In genomic region chr2:35044956-35045355, GRCm38 (mm10) we compare ENCODE assay signal across 10 mouse cellular contexts. TPM values are rescaled to one million over a fixed set of nuclear protein-coding genes. Genes with fewer than 3 reads are reported as not detected.
DNase-seq lines count a peak whose midpoint lies in the region; ATAC-seq lines count a peak whose summit lies in the region.
"Had no signal": no experiment of that assay in that cellular context is flagged by ENCODE, and none has a peak within 500 bp of the region (broad histone marks: within the 10 kb centered on the region; RNA-seq: fewer than 3 reads in every experiment).

No protein-coding gene starts in this region.

- no peak for ATAC-seq in hindbrain, embryonic 12.5 days (ENCODE audit: low FRiP score)
- ATAC-seq in erythroblast, adult 5-6 weeks (replicated peaks; ENCODE audit: low FRiP score, poor library complexity, severe bottlenecking), result peak; percentile 60
- ATAC-seq in neural tube, embryonic 15.5 days (ENCODE audit: low FRiP score), result no peak
- no peak for ATAC-seq in forebrain, embryonic 16.5 days

- H3K27me3 ChIP-seq in hindbrain, embryonic 10.5 days (ENCODE audit: insufficient read depth, poor library complexity, severe bottlenecking), result no peaks in the 10 kb centered on the region
- no peaks in the 10 kb centered on the region for H3K27me3 ChIP-seq in hindbrain, embryonic 12.5 days
- no peaks in the 10 kb centered on the region for H3K27me3 ChIP-seq in neural tube, embryonic 15.5 days (replicated peaks)
- no peaks in the 10 kb centered on the region for H3K27me3 ChIP-seq in forebrain, embryonic 16.5 days (replicated peaks; ENCODE audit: control insufficient read depth, insufficient read depth, low read length)
- H3K27me3 ChIP-seq: embryonic facial prominence, embryonic 13.5 days; limb, embryonic 15.5 days had no signal

- no peak overlapping the region for H3K4me3 ChIP-seq in hindbrain, embryonic 10.5 days
- H3K4me3 ChIP-seq in hindbrain, embryonic 12.5 days, result no peak overlapping the region
- no peak overlapping the region for H3K4me3 ChIP-seq in neural tube, embryonic 15.5 days (replicated peaks)
- no peak overlapping the region for H3K4me3 ChIP-seq in forebrain, embryonic 16.5 days (replicated peaks; ENCODE audit: low read length)
- H3K4me3 ChIP-seq: embryonic facial prominence, embryonic 13.5 days; limb, embryonic 15.5 days had no signal

- H3K9me3 ChIP-seq in hindbrain, embryonic 10.5 days, result peaks cover 12% of the 10 kb centered on the region; the same call in 1 of the 2 replicates
- H3K9me3 ChIP-seq in hindbrain, embryonic 12.5 days (replicated peaks), result peaks cover 5% of the 10 kb centered on the region; the same call in 1 of the 2 replicates
- 0 out of 2 replicates have a peak, but pooled peaks cover 4% of the 10 kb centered on the region for H3K9me3 ChIP-seq in neural tube, embryonic 15.5 days (replicated peaks)
- no peaks in the 10 kb centered on the region; the same call in 1 of the 2 replicates for H3K9me3 ChIP-seq in forebrain, embryonic 16.5 days (ENCODE audit: control insufficient read depth, low read length)
- H3K9me3 ChIP-seq: embryonic facial prominence, embryonic 13.5 days; limb, embryonic 15.5 days had no signal

- no peak overlapping the region for H3K4me2 ChIP-seq in hindbrain, embryonic 12.5 days (replicated peaks)
- H3K4me2 ChIP-seq in neural tube, embryonic 15.5 days, result no peak overlapping the region
- no peak overlapping the region for H3K4me2 ChIP-seq in forebrain, embryonic 16.5 days (ENCODE audit: low read length)
- H3K4me2 ChIP-seq: embryonic facial prominence, embryonic 13.5 days; limb, embryonic 15.5 days had no signal

- no peaks in the 10 kb centered on the region for H3K4me1 ChIP-seq in hindbrain, embryonic 10.5 days (replicated peaks)
- H3K4me1 ChIP-seq in hindbrain, embryonic 12.5 days, result no peaks in the 10 kb centered on the region
- no peaks in the 10 kb centered on the region for H3K4me1 ChIP-seq in neural tube, embryonic 15.5 days
- H3K4me1 ChIP-seq in forebrain, embryonic 16.5 days (replicated peaks; ENCODE audit: control insufficient read depth, insufficient read depth, low read length), result no peaks in the 10 kb centered on the region
- H3K4me1 ChIP-seq: embryonic facial prominence, embryonic 13.5 days; limb, embryonic 15.5 days had no signal

- H3K27ac ChIP-seq in hindbrain, embryonic 10.5 days, result no peak overlapping the region
- H3K27ac ChIP-seq in hindbrain, embryonic 12.5 days, result no peak overlapping the region
- no peak overlapping the region for H3K27ac ChIP-seq in neural tube, embryonic 15.5 days (replicated peaks)
- H3K27ac ChIP-seq in forebrain, embryonic 16.5 days (ENCODE audit: low read length), result no peak overlapping the region
- H3K27ac ChIP-seq: embryonic facial prominence, embryonic 13.5 days; limb, embryonic 15.5 days had no signal

- peak; percentile 6 for DNase-seq in hindbrain, embryonic 10.5 days (ENCODE audit: low spot score)
- peak; percentile 34 to 46 for DNase-seq in B cell, adult 2 months
- DNase-seq in NIH3T3 (ENCODE audit: low read depth), result peak; percentile 78
- DNase-seq in lung, postnatal 25 days (ENCODE audit: low spot score), result peak; percentile 32

- H3K36me3 ChIP-seq in hindbrain, embryonic 10.5 days, result no peaks in the 10 kb centered on the region
- H3K36me3 ChIP-seq in hindbrain, embryonic 12.5 days, result no peaks in the 10 kb centered on the region
- no peaks in the 10 kb centered on the region for H3K36me3 ChIP-seq in neural tube, embryonic 15.5 days
- H3K36me3 ChIP-seq in forebrain, embryonic 16.5 days (ENCODE audit: control insufficient read depth, insufficient read depth), result no peaks in the 10 kb centered on the region
- H3K36me3 ChIP-seq: embryonic facial prominence, embryonic 13.5 days; limb, embryonic 15.5 days had no signal

- 79% methylated on average over 2 of the region's 2 CpGs for WGBS in hindbrain, embryonic 10.5 days
- 73% methylated on average over 2 of the region's 2 CpGs for WGBS in hindbrain, embryonic 12.5 days
- WGBS in neural tube, embryonic 15.5 days, result 77% methylated on average over 2 of the region's 2 CpGs
- 72% methylated on average over 2 of the region's 2 CpGs for WGBS in forebrain, embryonic 16.5 days

- H3K9ac ChIP-seq in hindbrain, embryonic 12.5 days, result no peak overlapping the region
- no peak overlapping the region for H3K9ac ChIP-seq in neural tube, embryonic 15.5 days (replicated peaks)
- no peak overlapping the region for H3K9ac ChIP-seq in forebrain, embryonic 16.5 days (replicated peaks; ENCODE audit: low read depth, low read length)
- H3K9ac ChIP-seq: embryonic facial prominence, embryonic 13.5 days; limb, embryonic 15.5 days had no signal

RNA-seq across cellular contexts. Expression of gene Hc, which starts 16.3 kb away (rescaled TPM):
- polyA plus RNA-seq in hindbrain, embryonic 10.5 days (2016; fragmentation: Nextera tagmentation; extraction: Ambion mirVana), result 0.44 TPM in 1 of 2 replicates, not detected in the other
- polyA plus RNA-seq in hindbrain, embryonic 12.5 days (2016; fragmentation: Nextera tagmentation; extraction: Ambion mirVana), result 0.14 TPM in 1 of 2 replicates, not detected in the other
- not detected in 2 replicates for total RNA-seq in erythroblast, adult 5-6 weeks (2015; ENCODE audit: low replicate concordance)
- not detected in 2 replicates for total RNA-seq in erythroblast, adult 5-6 weeks (2017; ENCODE audit: low replicate concordance)
- polyA plus RNA-seq in neural tube, embryonic 15.5 days (2015; fragmentation: Nextera tagmentation; extraction: Ambion mirVana), result 0.61 and 0.68 TPM in 2 replicates
- polyA plus RNA-seq in forebrain, embryonic 16.5 days (2015; fragmentation: Nextera tagmentation; extraction: Ambion mirVana), result 0.33 and 0.72 TPM in 2 replicates
- polyA plus RNA-seq: embryonic facial prominence, embryonic 13.5 days had no signal

RNA-seq across cellular contexts. Expression of gene AI182371, which starts 56.4 kb away (rescaled TPM):
- 0.12 TPM in 1 of 2 replicates, not detected in the other for polyA plus RNA-seq in hindbrain, embryonic 10.5 days (2016; fragmentation: Nextera tagmentation; extraction: Ambion mirVana)
- 0.31 and 0.36 TPM in 2 replicates for polyA plus RNA-seq in hindbrain, embryonic 12.5 days (2016; fragmentation: Nextera tagmentation; extraction: Ambion mirVana)
- not detected in 2 replicates for total RNA-seq in erythroblast, adult 5-6 weeks (2015; ENCODE audit: low replicate concordance)
- 1.4 and 1.7 TPM in 2 replicates for total RNA-seq in erythroblast, adult 5-6 weeks (2017; ENCODE audit: low replicate concordance)
- 0.26 and 0.82 TPM in 2 replicates for polyA plus RNA-seq in neural tube, embryonic 15.5 days (2015; fragmentation: Nextera tagmentation; extraction: Ambion mirVana)
- 0.38 TPM in 1 of 2 replicates, not detected in the other for polyA plus RNA-seq in forebrain, embryonic 16.5 days (2015; fragmentation: Nextera tagmentation; extraction: Ambion mirVana)

Comparison
In these comparisons a context has a peak if more than half of its experiments do, and no peak if none do; other contexts are left out.
1. DNase-seq: peak in every context shown above with its lines; median percentile 78 in NIH3T3; 40 in B cell, adult 2 months; 32 in lung, postnatal 25 days; 6 in hindbrain, embryonic 10.5 days.